Mouse (Mus musculus) ES-E14 (cell line): ENCODE measurements around the gene Nup107. TPM values are rescaled to one million over a fixed set of nuclear protein-coding genes. Genes with fewer than 3 reads are reported as not detected.

Experiments
- DNase-seq: peaks from one replicate; pipeline ENCODE4 v3.0.0-alpha.2; 2013; ENCODE audit warnings: low read depth, low spot score
- H3K27ac ChIP-seq: 2 replicates; pipeline ENCODE4 v1.5.1; 2012; ENCODE audit warnings: low read depth, mild to moderate bottlenecking, low read length, moderate library complexity, mixed read lengths; ENCODE audit not compliant: poor library complexity, insufficient read depth, severe bottlenecking
- H3K36me3 ChIP-seq: 2 replicates; pipeline ENCODE4 v1.6.1; 2012; ENCODE audit warnings: mild to moderate bottlenecking, low read length, moderate library complexity, mixed read lengths; ENCODE audit not compliant: control insufficient read depth, poor library complexity, insufficient read depth, severe bottlenecking
- H3K4me1 ChIP-seq, 2 experiments: fragments of 150-350 bp in 1 of 2; sonication (generic) in 1 of 2; 2 replicates each; pipeline ENCODE4 v1.6.1; 2012; ENCODE audit warnings: low read length in 2 of 2, mild to moderate bottlenecking in 1 of 2, mixed read lengths in 1 of 2; ENCODE audit not compliant: control insufficient read depth in 2 of 2, insufficient read depth in 2 of 2, poor library complexity in 1 of 2
- H3K4me3 ChIP-seq, 2 experiments: fragments of 150-350 bp in 1 of 2; sonication (generic) in 1 of 2; 2 replicates each; pipeline ENCODE4 v1.5.1; 2012; ENCODE audit warnings: low read length in 2 of 2, low read depth in 1 of 2, mild to moderate bottlenecking in 1 of 2, mixed read lengths in 1 of 2; ENCODE audit not compliant: insufficient read depth in 1 of 2, poor library complexity in 1 of 2, severe bottlenecking in 1 of 2
- H3K9ac ChIP-seq: 2 replicates; pipeline ENCODE4 v1.6.1; 2012; ENCODE audit warnings: low read depth, mild to moderate bottlenecking, low read length, mixed read lengths; ENCODE audit not compliant: poor library complexity, insufficient read depth, severe bottlenecking
- H3K9me3 ChIP-seq: fragments of 150-350 bp; sonication (generic); 2 replicates; pipeline ENCODE4 v1.6.1; 2012; ENCODE audit warnings: low read depth, mild to moderate bottlenecking, low read length; ENCODE audit not compliant: control insufficient read depth, insufficient read depth
- CHD2 ChIP-seq: IDR thresholded peaks from 2 replicates; pipeline ENCODE4 v1.6.1; 2014; ENCODE audit warnings: mild to moderate bottlenecking, low read depth, low read length, inconsistent platforms
- HCFC1 ChIP-seq: IDR thresholded peaks from 2 replicates; pipeline ENCODE4 v1.6.1; 2012; ENCODE audit warnings: low read length, inconsistent platforms, borderline replicate concordance; ENCODE audit not compliant: insufficient read depth
- MAFK ChIP-seq: IDR thresholded peaks from 2 replicates; pipeline ENCODE4 v1.6.1; 2014; ENCODE audit warnings: mild to moderate bottlenecking, low read depth, low read length, inconsistent platforms; ENCODE audit not compliant: insufficient read depth
- ZC3H11A ChIP-seq: IDR thresholded peaks from 2 replicates; pipeline ENCODE4 v1.6.1; 2012; ENCODE audit warnings: low read depth, mild to moderate bottlenecking, inconsistent platforms, low read length, borderline replicate concordance
- ZNF384 ChIP-seq: IDR thresholded peaks from 2 replicates; pipeline ENCODE4 v1.6.1; 2012; ENCODE audit warnings: low read depth, low read length, inconsistent platforms
- in situ Hi-C, 2 experiments: fragments of 600-800 bp; cut with MboI; formaldehyde crosslinking; loops; one replicate each; pipeline ENCODE4 v1.15.1; 2025; ENCODE audit warnings: low sequenced_read_pairs in 2 of 2, inconsistent platforms in 1 of 2; ENCODE audit not compliant: unreplicated experiment in 2 of 2
- total RNA-seq: library from RNA; depleted of rRNA; stranded (reverse); fragments of 300-350 nt; gene quantifications from 2 replicates; pipeline ENCODE4 v1.2.3, GENCODE M21; 2012

Gene Nup107
- total RNA-seq, 1 experiment, result 80.8 TPM

DNA sequence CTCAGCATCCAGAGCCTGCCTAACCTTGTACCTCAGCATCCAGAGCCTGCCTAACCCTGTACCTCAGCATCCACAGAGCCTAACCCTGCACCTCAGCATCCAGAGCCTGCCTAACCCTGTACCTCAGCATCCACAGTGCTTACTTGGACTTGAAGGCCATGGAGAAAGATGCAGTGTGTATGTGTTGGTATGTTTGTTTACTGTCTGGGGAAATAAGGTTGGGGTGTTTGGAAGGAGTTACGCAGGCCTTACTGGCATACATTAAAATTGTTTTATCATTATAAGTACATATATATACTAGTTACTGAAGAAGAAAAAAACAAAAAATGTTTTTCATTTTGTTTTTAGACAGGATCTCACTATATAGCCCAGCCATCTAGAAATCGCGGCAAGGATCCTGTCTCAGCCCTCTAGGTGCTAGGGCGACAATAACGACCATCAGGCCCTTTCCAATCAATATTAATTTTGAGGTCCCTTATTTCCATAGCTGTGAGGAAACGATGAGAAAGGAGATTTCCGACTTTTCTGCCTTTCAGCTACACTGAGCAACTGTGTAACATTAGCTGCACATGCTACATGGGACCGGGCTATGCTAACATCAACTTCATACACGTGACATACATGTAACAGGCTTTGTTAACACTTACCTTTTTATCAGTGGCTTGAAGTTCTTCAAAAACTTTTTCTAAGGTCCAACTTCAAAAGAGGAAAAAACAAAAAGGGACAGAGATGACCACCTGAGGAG lies 22.8 kb downstream of the Nup107 start:
- Histone ChIP-seq H3K36me3 (peaks cover 60% of the 10 kb centered on the region), H3K9ac (no peak overlapping the region), H3K4me3 (no peak overlapping the region), H3K9me3 (no peaks in the 10 kb centered on the region), H3K27ac (no peak overlapping the region), H3K4me1 (no peaks in the 10 kb centered on the region)
- DNase-seq, result no peak
- TF ChIP-seq ZNF384, result no peak
- TF ChIP-seq HCFC1, result no peak
- no peak for TF ChIP-seq ZC3H11A
- TF ChIP-seq MAFK, result no peak
- no peak for TF ChIP-seq CHD2
- in situ Hi-C loops, result no loop called here

DNA sequence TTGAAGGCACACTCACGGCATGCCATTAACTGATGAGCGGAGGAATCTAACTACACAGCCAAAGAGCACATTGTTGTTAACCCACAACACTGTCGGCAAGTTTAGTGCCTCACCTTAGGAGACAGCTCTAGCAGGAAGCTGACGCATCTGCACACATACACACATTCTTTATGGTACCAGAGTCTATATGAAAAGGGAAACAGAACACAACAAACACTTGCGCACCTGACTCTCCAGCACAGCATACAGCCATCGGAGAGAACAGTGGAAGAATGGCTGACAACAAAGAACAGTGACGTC lies 24.4 kb downstream of the Nup107 start:
- no peaks in the 10 kb centered on the region for H3K4me1 ChIP-seq
- peaks cover 59% of the 10 kb centered on the region for H3K36me3 ChIP-seq
- H3K27ac ChIP-seq, result no peak overlapping the region
- no peak for DNase-seq
- in situ Hi-C loops, result no loop called here
- no peak for TF ChIP-seq HCFC1
- no peak for TF ChIP-seq ZC3H11A
- no peak for TF ChIP-seq CHD2
- TF ChIP-seq ZNF384, result no peak
- TF ChIP-seq MAFK, result no peak
- no peak overlapping the region for H3K9ac ChIP-seq
- H3K9me3 ChIP-seq, result no peaks in the 10 kb centered on the region
- H3K4me3 ChIP-seq, result no peak overlapping the region

DNA sequence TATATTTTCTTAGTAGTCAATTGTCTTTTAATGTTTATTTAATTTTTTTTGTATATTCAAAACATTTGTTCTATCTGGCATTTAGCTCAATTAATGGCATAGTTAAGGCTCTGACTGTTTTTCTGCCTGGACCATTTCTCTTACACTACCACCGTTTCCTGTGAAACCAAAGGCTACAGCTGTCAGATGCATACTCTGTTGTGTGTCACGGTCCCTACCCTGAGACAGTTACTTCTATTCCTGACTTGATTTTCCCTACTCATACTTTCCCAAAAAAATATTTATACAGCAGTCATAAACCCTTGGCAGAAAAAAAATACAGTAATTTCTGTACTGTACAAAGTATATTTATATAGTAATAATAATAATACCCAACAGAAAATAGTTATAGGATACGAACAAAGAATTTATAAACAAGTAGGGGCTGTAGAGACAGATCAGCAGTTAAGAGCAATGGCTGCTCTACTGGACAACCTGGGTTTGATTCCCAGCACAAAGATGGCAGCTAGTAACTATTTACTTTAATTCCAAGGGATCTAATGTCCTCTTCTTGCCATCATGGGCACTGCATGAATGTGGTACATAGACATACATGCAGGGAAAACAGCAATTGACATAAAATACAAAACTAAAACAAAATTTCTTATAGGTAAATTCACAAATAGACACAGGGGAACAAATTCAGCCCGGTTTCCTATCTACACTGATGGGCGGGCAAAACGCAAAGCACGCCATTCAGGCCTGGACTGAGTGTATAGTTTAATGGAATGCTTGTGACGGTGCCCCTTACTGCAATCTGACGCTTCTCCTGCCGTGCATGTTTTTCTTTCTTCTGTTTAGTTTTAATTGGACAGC lies 25.0 kb downstream of the Nup107 start:
- Histone ChIP-seq H3K9me3 (no peaks in the 10 kb centered on the region), H3K4me3 (no peak overlapping the region), H3K4me1 (no peaks in the 10 kb centered on the region), H3K9ac (no peak overlapping the region), H3K36me3 (peaks cover 57% of the 10 kb centered on the region), H3K27ac (no peak overlapping the region)
- in situ Hi-C loops, result no loop called here
- DNase-seq, result no peak
- TF ChIP-seq ZC3H11A, result no peak

DNA sequence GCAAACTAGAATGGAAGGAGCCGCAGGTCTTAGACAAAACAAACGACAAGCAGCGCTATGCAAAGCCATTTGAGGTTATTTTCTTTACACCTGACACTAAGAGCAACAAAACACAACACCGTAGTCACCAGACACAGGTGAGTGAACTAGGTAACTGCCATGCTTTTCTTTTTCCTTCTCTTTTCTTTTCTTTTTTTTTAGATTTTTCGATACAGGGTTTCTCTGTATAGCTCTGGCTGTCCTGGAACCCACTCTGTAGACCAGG lies 25.7 kb downstream of the Nup107 start:
- H3K27ac ChIP-seq, result no peak overlapping the region
- H3K9ac ChIP-seq, result no peak overlapping the region
- in situ Hi-C loops, result no loop called here
- DNase-seq, result no peak
- peaks cover 56% of the 10 kb centered on the region for H3K36me3 ChIP-seq
- no peak overlapping the region for H3K4me3 ChIP-seq
- no peaks in the 10 kb centered on the region for H3K9me3 ChIP-seq
- TF ChIP-seq CHD2 (no peak), HCFC1 (no peak), ZC3H11A (no peak), ZNF384 (no peak), MAFK (no peak)
- H3K4me1 ChIP-seq, result no peaks in the 10 kb centered on the region
